ENCODE assay signal across 16 mouse cellular contexts in the genomic region with DNA sequence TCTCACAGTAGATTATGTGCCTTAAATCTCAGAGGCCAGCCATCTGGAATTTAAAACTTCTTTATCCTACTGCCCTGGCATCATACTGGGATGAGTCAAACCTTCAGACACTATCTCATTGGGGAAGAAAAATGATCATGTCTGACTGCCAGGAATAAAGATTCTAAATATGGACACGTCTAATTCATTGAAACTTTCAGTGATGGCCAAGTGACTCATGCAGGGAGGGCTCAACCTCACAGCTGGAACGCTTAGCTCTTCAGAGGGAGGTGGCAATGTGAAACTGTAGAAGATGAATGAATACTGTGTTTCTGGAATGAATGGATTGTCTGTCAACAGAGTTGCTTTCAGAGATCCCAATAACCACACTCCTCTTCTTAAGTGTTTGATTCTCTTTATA.
DNase-seq lines count a peak whose midpoint lies in the region; ATAC-seq and TF ChIP-seq lines count a peak whose summit lies in the region.
"Had no signal": no experiment of that assay in that cellular context is flagged by ENCODE, and none has a peak within 500 bp of the region (broad histone marks: within the 10 kb centered on the region; RNA-seq: fewer than 3 reads in every experiment).

No protein-coding gene starts in this region.

- no peaks in the 10 kb centered on the region for H3K27me3 ChIP-seq in hindbrain, embryonic 11.5 days (ENCODE audit: control insufficient read depth, insufficient read depth, low read length)
- no peaks in the 10 kb centered on the region for H3K27me3 ChIP-seq in hindbrain, embryonic 14.5 days (ENCODE audit: control insufficient read depth, insufficient read depth, low read length)
- H3K27me3 ChIP-seq in CH12.LX (replicated peaks) = no peaks in the 10 kb centered on the region
- H3K27me3 ChIP-seq in embryonic facial prominence, embryonic 14.5 days (replicated peaks; ENCODE audit: control insufficient read depth, insufficient read depth, low read length) = no peaks in the 10 kb centered on the region
- H3K27me3 ChIP-seq: stomach, embryonic 15.5 days had no signal

- DNase-seq in hindbrain, embryonic 11.5 days (ENCODE audit: low spot score) = peak; percentile 10
- DNase-seq in hindbrain, embryonic 14.5 days (ENCODE audit: low spot score) = no peak
- DNase-seq in 3134 (ENCODE audit: extremely low read depth, insufficient read length, low spot score) (peak; percentile 1), CH12.LX (ENCODE audit: extremely low read depth) (peak; percentile 19)
- DNase-seq in embryonic facial prominence, embryonic 14.5 days (ENCODE audit: low spot score) = peak; percentile 47
- DNase-seq in layer of hippocampus, postnatal 10 days (ENCODE audit: low spot score in 2 of 2) = no peak
- no peak for DNase-seq in retina, embryonic 14.5 days (ENCODE audit: low spot score)
- DNase-seq: adrenal gland, postnatal 10 days; heart, postnatal 4 days; kidney, adult 18-20 months; lung, postnatal 36 days; thymus, postnatal 4 days had no signal

- H3K4me2 ChIP-seq in hindbrain, embryonic 11.5 days (replicated peaks; ENCODE audit: low read depth, low read length) = no peak overlapping the region
- H3K4me2 ChIP-seq in hindbrain, embryonic 14.5 days (replicated peaks) = no peak overlapping the region
- H3K4me2 ChIP-seq in CH12.LX (ENCODE audit: insufficient read depth, low read depth, poor library complexity, severe bottlenecking) = no peak overlapping the region
- H3K4me2 ChIP-seq in embryonic facial prominence, embryonic 14.5 days (ENCODE audit: low read depth, low read length) = no peak overlapping the region
- H3K4me2 ChIP-seq: heart, embryonic 11.5 days; stomach, embryonic 15.5 days had no signal

- TF ChIP-seq EP300 in CH12.LX (IDR thresholded peaks at IDR 0.05; ENCODE audit: low read length) = peak; percentile 60

- no peak overlapping the region for H3K9ac ChIP-seq in hindbrain, embryonic 11.5 days (ENCODE audit: low read depth, low read length)
- H3K9ac ChIP-seq in hindbrain, embryonic 14.5 days = no peak overlapping the region
- no peak overlapping the region for H3K9ac ChIP-seq in CH12.LX (ENCODE audit: insufficient read depth, low read depth)
- no peak overlapping the region for H3K9ac ChIP-seq in embryonic facial prominence, embryonic 14.5 days (ENCODE audit: low read depth, low read length)
- H3K9ac ChIP-seq: liver, embryonic 14.5 days; stomach, embryonic 15.5 days had no signal

- WGBS in hindbrain, embryonic 11.5 days = 26% methylated on average over 2 of the region's 2 CpGs
- WGBS in hindbrain, embryonic 14.5 days = 15% methylated on average over 2 of the region's 2 CpGs
- WGBS in embryonic facial prominence, embryonic 14.5 days = 27% methylated on average over 2 of the region's 2 CpGs

- no peaks in the 10 kb centered on the region for H3K79me2 ChIP-seq in CH12.LX (replicated peaks; ENCODE audit: control insufficient read depth, extremely low read depth, insufficient read depth, poor library complexity, severe bottlenecking)

- peak; percentile 40; the same call in 1 of the 2 replicates for ATAC-seq in hindbrain, embryonic 11.5 days (ENCODE audit: low FRiP score)
- no peak; the same call in 1 of the 2 replicates for ATAC-seq in hindbrain, embryonic 14.5 days (ENCODE audit: low FRiP score)
- no peak for ATAC-seq in embryonic facial prominence, embryonic 14.5 days (ENCODE audit: low read depth)
- ATAC-seq: midbrain, embryonic 16.5 days had no signal

- no peaks in the 10 kb centered on the region for H3K9me3 ChIP-seq in hindbrain, embryonic 11.5 days (ENCODE audit: control insufficient read depth, low read length)
- H3K9me3 ChIP-seq in hindbrain, embryonic 14.5 days (ENCODE audit: control insufficient read depth, low read length) = no peaks in the 10 kb centered on the region
- no peaks in the 10 kb centered on the region for H3K9me3 ChIP-seq in CH12.LX (replicated peaks; ENCODE audit: low read length)
- no peaks in the 10 kb centered on the region for H3K9me3 ChIP-seq in embryonic facial prominence, embryonic 14.5 days (ENCODE audit: control insufficient read depth, low read length)
- H3K9me3 ChIP-seq: stomach, embryonic 15.5 days had no signal

- no peak overlapping the region for H3K27ac ChIP-seq in hindbrain, embryonic 11.5 days (ENCODE audit: low read depth, low read length)
- no peak overlapping the region for H3K27ac ChIP-seq in hindbrain, embryonic 14.5 days
- no peak overlapping the region for H3K27ac ChIP-seq in CH12.LX (ENCODE audit: insufficient read depth, low read depth)
- H3K27ac ChIP-seq in embryonic facial prominence, embryonic 14.5 days (replicated peaks; ENCODE audit: low read depth, low read length) = no peak overlapping the region
- H3K27ac ChIP-seq: liver, embryonic 14.5 days; stomach, embryonic 15.5 days had no signal

- TF ChIP-seq CTCF in CH12.LX (conservative IDR thresholded peaks at IDR 0.05 in 1 of 2, IDR thresholded peaks at IDR 0.05 in 1 of 2; ENCODE audit: low read depth in 2 of 2, low read length in 2 of 2) = no peak

- H3K4me1 ChIP-seq in hindbrain, embryonic 11.5 days (replicated peaks; ENCODE audit: control insufficient read depth, insufficient read depth, low read length) = no peaks in the 10 kb centered on the region
- H3K4me1 ChIP-seq in hindbrain, embryonic 14.5 days (replicated peaks; ENCODE audit: control insufficient read depth, insufficient read depth, low read length) = no peaks in the 10 kb centered on the region
- no peaks in the 10 kb centered on the region for H3K4me1 ChIP-seq in CH12.LX (ENCODE audit: control insufficient read depth in 1 of 2, insufficient read depth in 2 of 2)
- no peaks in the 10 kb centered on the region for H3K4me1 ChIP-seq in embryonic facial prominence, embryonic 14.5 days (ENCODE audit: control insufficient read depth, insufficient read depth, low read length)
- H3K4me1 ChIP-seq: stomach, embryonic 15.5 days had no signal

- H3K4me3 ChIP-seq in hindbrain, embryonic 11.5 days (ENCODE audit: low read depth, low read length) = no peak overlapping the region
- no peak overlapping the region for H3K4me3 ChIP-seq in hindbrain, embryonic 14.5 days (replicated peaks; ENCODE audit: low read length)
- no peak overlapping the region for H3K4me3 ChIP-seq in CH12.LX (replicated peaks in 1 of 3; ENCODE audit: low read depth in 2 of 3, low read length in 2 of 3, poor library complexity in 1 of 3)
- no peak overlapping the region for H3K4me3 ChIP-seq in embryonic facial prominence, embryonic 14.5 days (ENCODE audit: low read depth, low read length)
- H3K4me3 ChIP-seq: stomach, embryonic 15.5 days had no signal

- TF ChIP-seq RAD21 in CH12.LX (IDR thresholded peaks at IDR 0.05; ENCODE audit: low read depth, low read length) = no peak

- no peak for TF ChIP-seq POLR2A in CH12.LX (IDR thresholded peaks at IDR 0.05; ENCODE audit: low read depth, low read length)

- dilution Hi-C loops in CH12.LX (cut with MboI; ENCODE audit: extremely low pct_ligation_motif_present, extremely low pct_unique_long_range_greater_than_20kb, low sequenced_read_pairs) = no loop called here

- in situ Hi-C loops in CH12.LX (cut with MboI; ENCODE audit: low pct_ligation_motif_present, low pct_unique_long_range_greater_than_20kb, low sequenced_read_pairs) = no loop called here

- H3K36me3 ChIP-seq in hindbrain, embryonic 11.5 days (ENCODE audit: control insufficient read depth, insufficient read depth, low read length) = no peaks in the 10 kb centered on the region
- H3K36me3 ChIP-seq in hindbrain, embryonic 14.5 days (replicated peaks; ENCODE audit: control insufficient read depth, insufficient read depth) = no peaks in the 10 kb centered on the region
- H3K36me3 ChIP-seq in CH12.LX (replicated peaks in 1 of 2; ENCODE audit: control insufficient read depth in 1 of 2, insufficient read depth in 1 of 2, low read length in 1 of 2) = no peaks in the 10 kb centered on the region
- no peaks in the 10 kb centered on the region for H3K36me3 ChIP-seq in embryonic facial prominence, embryonic 14.5 days (ENCODE audit: control insufficient read depth, insufficient read depth, low read length)
- H3K36me3 ChIP-seq: stomach, embryonic 15.5 days had no signal

TF ChIP-seq in CH12.LX, 34 proteins besides CTCF, POLR2A, EP300 and RAD21:
- TF ChIP-seq ELF1 (IDR thresholded peaks at IDR 0.05; ENCODE audit: low read depth, low read length) = no peak
- no peak for TF ChIP-seq GABPA (IDR thresholded peaks at IDR 0.05; ENCODE audit: insufficient replicate concordance, low read depth, low read length)
- TF ChIP-seq MAZ (IDR thresholded peaks at IDR 0.05; ENCODE audit: low read depth, low read length) = no peak
- TF ChIP-seq NRF1 (IDR thresholded peaks at IDR 0.05; ENCODE audit: low read depth, low read length) = no peak
- TF ChIP-seq NELFE (IDR thresholded peaks at IDR 0.05; ENCODE audit: low read depth, low read length) = no peak
- no peak for TF ChIP-seq ZC3H11A (IDR thresholded peaks at IDR 0.05; ENCODE audit: low read depth, low read length)
- TF ChIP-seq CHD2 (IDR thresholded peaks at IDR 0.05; ENCODE audit: low read length) = peak; percentile 41; the same call in 1 of the 2 replicates
- TF ChIP-seq MAFK (IDR thresholded peaks at IDR 0.05; ENCODE audit: insufficient replicate concordance, low read length) = peak; percentile 48; the same call in 1 of the 2 replicates
- no peak for TF ChIP-seq SMC3 (IDR thresholded peaks at IDR 0.05; ENCODE audit: low read depth, low read length)
- peak; percentile 52; the same call in 1 of the 2 replicates for TF ChIP-seq IRF4 (IDR thresholded peaks at IDR 0.05; ENCODE audit: low read depth, low read length)
- TF ChIP-seq PAX5 (IDR thresholded peaks at IDR 0.05; ENCODE audit: low read length) = no peak
- 0 out of 2 replicates have a peak, but pooled peaks have one; percentile 20 for TF ChIP-seq JUND (conservative IDR thresholded peaks at IDR 0.05; ENCODE audit: low read depth, low read length)
- TF ChIP-seq RCOR1 (conservative IDR thresholded peaks at IDR 0.05; ENCODE audit: low read depth, low read length) = no peak
- TF ChIP-seq MEF2A (IDR thresholded peaks at IDR 0.05; ENCODE audit: borderline replicate concordance, low read depth, low read length) = peak; percentile 45; the same call in 1 of the 2 replicates
- TF ChIP-seq ZKSCAN1 (IDR thresholded peaks at IDR 0.05; ENCODE audit: borderline replicate concordance, low read depth, low read length) = no peak
- TF ChIP-seq TCF12 (IDR thresholded peaks at IDR 0.05; ENCODE audit: low read depth, low read length) = 0 out of 2 replicates have a peak, but pooled peaks have one; percentile 35
- TF ChIP-seq CHD1 (IDR thresholded peaks at IDR 0.05; ENCODE audit: low read depth, low read length) = no peak
- TF ChIP-seq ETS1 (conservative IDR thresholded peaks at IDR 0.05; ENCODE audit: low read depth, low read length) = peak; percentile 47; the same call in 1 of the 2 replicates
TF ChIP-seq in CH12.LX: peak in this region for 7.

Comparison
In these comparisons a context has a peak if more than half of its experiments do, and no peak if none do; other contexts are left out.
1. DNase-seq: peak in hindbrain, embryonic 11.5 days (single experiment), 3134 (single experiment), CH12.LX (single experiment) and embryonic facial prominence, embryonic 14.5 days (single experiment); none in hindbrain, embryonic 14.5 days (single experiment), layer of hippocampus, postnatal 10 days (0 of 2) and retina, embryonic 14.5 days (single experiment).